Mouse (Mus musculus): Measurements from ENCODE around the gene Pgd. TPM values are rescaled to one million over a fixed set of nuclear protein-coding genes. Genes with fewer than 3 reads are reported as not detected.

Gene Pgd
- polyA plus RNA-seq (2015; fragmentation: Illumina TruSeq; extraction: RNeasy Lipid Tissue Mini Kit (QIAGEN cat#74804); ENCODE audit: low read depth, low replicate concordance), result 34.1 TPM

GRCm38 (mm10) chr4:149166215-149166946 lies at the start of gene Pgd:
Gene Pgd, minus strand, starts transcription at chr4:149166771.

GRCm38 (mm10) chr4:149136982-149137770 lies 29.4 kb downstream of the Pgd start, which contains the start of gene Cenps:
Gene Cenps, minus strand, starts transcription at chr4:149137629.

GRCm38 (mm10) chr4:149126663-149127062 lies 39.9 kb downstream of the Pgd start, which contains the start of gene Cort:
Gene Cort, minus strand, starts transcription at chr4:149126763.

GRCm38 (mm10) chr4:149103875-149104561 lies 62.6 kb downstream of the Pgd start, which contains the start of gene Dffa:
Gene Dffa, plus strand, starts transcription at chr4:149104146.

Other genes starting within 250 kb of the Pgd start
- gene Pex14, start 66.9 kb downstream of the Pgd start, polyA plus RNA-seq (2015; fragmentation: Illumina TruSeq; extraction: RNeasy Lipid Tissue Mini Kit (QIAGEN cat#74804); ENCODE audit: low read depth, low replicate concordance), result 59.5 TPM
- 54.3 TPM for gene Dffa, start 62.6 kb downstream of the Pgd start, polyA plus RNA-seq (2015; fragmentation: Illumina TruSeq; extraction: RNeasy Lipid Tissue Mini Kit (QIAGEN cat#74804); ENCODE audit: low read depth, low replicate concordance)
- gene Cort, start 40.0 kb downstream of the Pgd start, polyA plus RNA-seq (2015; fragmentation: Illumina TruSeq; extraction: RNeasy Lipid Tissue Mini Kit (QIAGEN cat#74804); ENCODE audit: low read depth, low replicate concordance), result 25.6 TPM
- gene Cenps, start 29.1 kb downstream of the Pgd start, polyA plus RNA-seq (2015; fragmentation: Illumina TruSeq; extraction: RNeasy Lipid Tissue Mini Kit (QIAGEN cat#74804); ENCODE audit: low read depth, low replicate concordance), result 4.5 TPM
- 204 TPM for gene Kif1b, start 140.9 kb upstream of the Pgd start, polyA plus RNA-seq (2015; fragmentation: Illumina TruSeq; extraction: RNeasy Lipid Tissue Mini Kit (QIAGEN cat#74804); ENCODE audit: low read depth, low replicate concordance)

Measured in brain, adult 10 weeks (tissue).